Mouse (Mus musculus) cortical plate, adult 2 months (tissue): ENCODE data around the gene Ern1.

ENCODE experiments used
- CTCF ChIP-seq: fragments of 200-500 bp; IDR thresholded peaks from 2 replicates; pipeline ENCODE4 v1.5.1; 2011; ENCODE audit warnings: mild to moderate bottlenecking, control low read depth, low read length; ENCODE audit not compliant: insufficient read depth; ENCODE audit errors: extremely low read depth
- POLR2A ChIP-seq: fragments of 200-500 bp; IDR thresholded peaks from 2 replicates; pipeline ENCODE4 v1.6.1; 2011; ENCODE audit warnings: mild to moderate bottlenecking, low read length, control low read depth; ENCODE audit not compliant: insufficient read depth; ENCODE audit errors: extremely low read depth

DNA sequence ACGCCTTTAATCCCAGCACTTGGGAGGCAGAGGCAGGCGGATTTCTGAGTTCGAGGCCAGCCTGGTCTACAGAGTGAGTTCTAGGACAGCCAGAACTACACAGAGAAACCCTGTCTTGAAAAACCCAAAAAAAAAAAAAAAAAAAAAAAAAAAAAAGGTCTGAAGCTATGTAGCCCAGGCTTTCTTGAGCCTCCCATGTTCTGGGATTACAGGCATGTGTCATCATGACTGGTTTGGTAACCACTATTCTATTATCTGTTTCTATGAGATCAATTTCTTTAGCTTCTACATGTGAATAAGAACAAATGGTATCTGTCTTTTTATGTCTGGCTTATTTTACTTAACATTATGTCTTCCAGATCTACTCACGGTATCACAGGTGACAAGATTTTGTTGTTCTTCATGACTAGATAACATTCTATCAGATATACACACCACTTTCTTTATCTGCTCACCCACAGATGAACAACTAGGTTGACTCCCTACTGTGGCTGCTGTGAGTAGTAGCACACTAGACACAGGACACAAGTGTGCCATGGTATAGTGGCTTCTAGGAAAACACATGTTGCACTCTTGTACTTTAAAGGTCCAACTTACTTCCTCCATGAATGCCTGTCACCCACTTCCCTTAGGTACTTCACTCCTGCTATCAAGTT lies 10.0 kb downstream of the Ern1 start:
- TF ChIP-seq POLR2A (no peak), CTCF (no peak)
